Mouse (Mus musculus) brain, adult 2 months (tissue): ENCODE results near the gene Vav2.

ENCODE experiments used
- DNase-seq: peaks from one replicate; pipeline ENCODE4 v3.0.0; 2011; ENCODE audit warnings: low read depth, low spot score

Gene Vav2

GRCm38 (mm10) chr2:27410518-27411140 is 16.2 kb downstream of the Vav2 start:
- DNase-seq: no peak

- DNase-seq: no peak
These were observed 18.6 kb downstream of the Vav2 start for GRCm38 (mm10) chr2:27408194-27408593.

- DNase-seq: no peak
These were observed 19.9 kb downstream of the Vav2 start for GRCm38 (mm10) chr2:27406928-27407327.

GRCm38 (mm10) chr2:27405094-27405884 is 21.5 kb downstream of the Vav2 start:
- no peak for DNase-seq

- DNase-seq: no peak
These were observed 22.3 kb downstream of the Vav2 start for GRCm38 (mm10) chr2:27404375-27405093.

GRCm38 (mm10) chr2:27401544-27401943 is 25.3 kb downstream of the Vav2 start:
- no peak for DNase-seq

- no peak for DNase-seq
These were observed 26.8 kb downstream of the Vav2 start for GRCm38 (mm10) chr2:27400083-27400482.

GRCm38 (mm10) chr2:27396656-27397440 is 30.0 kb downstream of the Vav2 start:
- DNase-seq: no peak

GRCm38 (mm10) chr2:27394158-27394832 is 32.5 kb downstream of the Vav2 start:
- no peak for DNase-seq

GRCm38 (mm10) chr2:27392278-27392677 is 34.6 kb downstream of the Vav2 start:
- DNase-seq: no peak

GRCm38 (mm10) chr2:27390775-27391174 is 36.1 kb downstream of the Vav2 start:
- no peak for DNase-seq

- no peak for DNase-seq
These were observed 36.5 kb downstream of the Vav2 start for GRCm38 (mm10) chr2:27390325-27390724.

- no peak for DNase-seq
These were observed 37.3 kb downstream of the Vav2 start for GRCm38 (mm10) chr2:27389272-27390162.

GRCm38 (mm10) chr2:27387209-27387608 is 39.6 kb downstream of the Vav2 start:
- DNase-seq: no peak

GRCm38 (mm10) chr2:27381698-27382097 is 45.1 kb downstream of the Vav2 start:
- DNase-seq: no peak

- no peak for DNase-seq
These were observed 45.6 kb downstream of the Vav2 start for GRCm38 (mm10) chr2:27381254-27381653.

- DNase-seq: no peak
These were observed 49.0 kb downstream of the Vav2 start for GRCm38 (mm10) chr2:27377876-27378275.

GRCm38 (mm10) chr2:27377164-27377563 is 49.7 kb downstream of the Vav2 start:
- no peak for DNase-seq

GRCm38 (mm10) chr2:27375141-27375540 is 51.7 kb downstream of the Vav2 start:
- no peak for DNase-seq

GRCm38 (mm10) chr2:27373349-27373748 is 53.5 kb downstream of the Vav2 start:
- no peak for DNase-seq
